Mouse (Mus musculus) heart, adult 2 months (tissue): ENCODE measurements around the gene Crabp1. TPM values are rescaled to one million over a fixed set of nuclear protein-coding genes. Genes with fewer than 3 reads are reported as not detected.

ENCODE experiments used
- DNase-seq, 2 experiments: peaks; one replicate each; pipeline ENCODE4 v3.0.0; 2021
- H3K27ac ChIP-seq: fragments of 200-600 bp; 2 replicates; pipeline ENCODE4 v1.8.1; 2022
- H3K27me3 ChIP-seq: fragments of 200-500 bp; 2 replicates; pipeline ENCODE4 v1.6.1; 2012; ENCODE audit warnings: mild to moderate bottlenecking, low read length, inconsistent platforms, mixed read lengths; ENCODE audit not compliant: control insufficient read depth, insufficient read depth
- H3K36me3 ChIP-seq: fragments of 200-500 bp; 2 replicates; pipeline ENCODE4 v1.6.1; 2012; ENCODE audit warnings: low read length, inconsistent platforms; ENCODE audit not compliant: control insufficient read depth, insufficient read depth
- H3K4me1 ChIP-seq: fragments of 200-500 bp; 2 replicates; pipeline ENCODE4 v1.6.1; 2011; ENCODE audit warnings: low read length; ENCODE audit not compliant: control insufficient read depth, insufficient read depth
- H3K4me3 ChIP-seq: fragments of 200-600 bp; 2 replicates; pipeline ENCODE4 v1.8.1; 2022
- H3K79me2 ChIP-seq: fragments of 200-500 bp; replicated peaks from 2 replicates; pipeline ENCODE4 v1.6.1; 2012; ENCODE audit warnings: mild to moderate bottlenecking, inconsistent platforms, low read length, moderate library complexity, mixed read lengths; ENCODE audit not compliant: control insufficient read depth, insufficient read depth
- H3K9ac ChIP-seq: fragments of 200-500 bp; 2 replicates; pipeline ENCODE4 v1.6.1; 2012; ENCODE audit warnings: low read depth, mild to moderate bottlenecking, control low read depth, inconsistent platforms, low read length, mixed read lengths
- CTCF ChIP-seq: fragments of 200-600 bp; IDR thresholded peaks from 2 replicates; pipeline ENCODE4 v1.8.1; 2022; ENCODE audit warnings: antibody characterized with exemption, mild to moderate bottlenecking, moderate library complexity
- EP300 ChIP-seq: fragments of 200-500 bp; IDR thresholded peaks from 2 replicates; pipeline ENCODE4 v1.6.1; 2011; ENCODE audit warnings: low read depth, low read length, control low read depth; ENCODE audit not compliant: insufficient read depth
- POLR2A ChIP-seq: fragments of 200-500 bp; IDR thresholded peaks from 2 replicates; pipeline ENCODE4 v1.6.1; 2011; ENCODE audit warnings: mild to moderate bottlenecking, low read depth, low read length, control low read depth; ENCODE audit not compliant: insufficient read depth
- WGBS: fragments of 180-500 bp; shearing (Covaris S2); methylation state at CpG from one replicate; pipeline ENCODE4 v1.1.7; 2018; 5-methylcytosine and 5-hydroxymethylcytosine counted together
- intact Hi-C: fragments of 180-260 bp; cut with DNase I; formaldehyde crosslinking; loops from one replicate; pipeline ENCODE4 v1.15.1; 2025
- polyA plus RNA-seq: library from polyadenylated mRNA; depleted of rRNA; stranded (reverse); fragments of >200 nt; gene quantifications from 2 replicates; pipeline ENCODE4 v1.2.3, GENCODE M21; 2012
- total RNA-seq, 2 experiments: library from RNA; stranded (reverse); gene quantifications; 2 replicates each; pipeline ENCODE4 v1.2.3; 2021

Gene Crabp1
- total and polyA plus RNA-seq, 3 experiments: not detected

- Histone ChIP-seq H3K4me3 (no peak overlapping the region), H3K4me1 (peaks cover 2% of the 10 kb centered on the region; the same call in 1 of the 2 replicates), H3K9ac (no peak overlapping the region), H3K36me3 (no peaks in the 10 kb centered on the region), H3K27ac (no peak overlapping the region), H3K27me3 (no peaks in the 10 kb centered on the region), H3K79me2 (no peaks in the 10 kb centered on the region)
- TF ChIP-seq CTCF (no peak), EP300 (no peak), POLR2A (no peak)
- intact Hi-C loops: no loop called here
- no peak for DNase-seq
- 54% methylated on average over 10 of the region's 10 CpGs for WGBS
These were observed 37.0 kb downstream of the Crabp1 start for GRCm38 (mm10) chr9:54801460-54801961.

- intact Hi-C loops: no loop called here
- Histone ChIP-seq H3K27ac (no peak overlapping the region), H3K9ac (no peak overlapping the region), H3K27me3 (no peaks in the 10 kb centered on the region), H3K4me3 (no peak overlapping the region), H3K36me3 (no peaks in the 10 kb centered on the region), H3K79me2 (no peaks in the 10 kb centered on the region), H3K4me1 (peaks cover 2% of the 10 kb centered on the region; the same call in 1 of the 2 replicates)
- no peak for TF ChIP-seq CTCF
- TF ChIP-seq POLR2A: no peak
- no peak for TF ChIP-seq EP300
- WGBS: 66% methylated on average over 6 of the region's 6 CpGs
- no peak for DNase-seq
These were observed 38.5 kb downstream of the Crabp1 start for GRCm38 (mm10) chr9:54802749-54803679.

GRCm38 (mm10) chr9:54804351-54804750 lies 39.8 kb downstream of the Crabp1 start:
- H3K9ac ChIP-seq: no peak overlapping the region
- intact Hi-C loops: no loop called here
- peak in 1 of 2 experiments; percentile 44 for DNase-seq

DNA sequence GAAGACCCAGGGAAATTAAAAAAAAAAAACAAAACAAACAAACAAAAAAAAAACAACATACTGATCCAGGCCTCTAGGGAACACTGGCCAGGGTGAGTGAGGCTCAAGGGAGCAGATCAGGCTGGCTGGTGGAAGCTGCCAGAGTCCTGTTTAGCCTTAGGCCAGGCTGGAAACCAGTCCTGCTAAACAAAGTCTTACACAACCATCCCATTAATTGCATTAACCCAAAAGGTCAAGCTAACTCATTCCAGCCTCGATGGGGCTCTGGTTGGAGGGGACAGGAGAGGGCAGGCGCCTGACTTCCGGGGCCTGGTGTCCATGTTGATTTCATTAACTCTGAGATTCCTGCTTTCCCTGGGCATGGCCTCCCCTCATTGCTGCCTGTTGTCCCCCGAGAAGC lies 43.2 kb downstream of the Crabp1 start:
- TF ChIP-seq POLR2A: no peak
- no peak for TF ChIP-seq CTCF
- no peak for TF ChIP-seq EP300
- intact Hi-C loops: no loop called here
- no peak for DNase-seq
- H3K36me3 ChIP-seq: no peaks in the 10 kb centered on the region
- no peak overlapping the region for H3K4me3 ChIP-seq
- WGBS: 70% methylated on average over 4 of the region's 4 CpGs
- no peaks in the 10 kb centered on the region for H3K79me2 ChIP-seq
- H3K9ac ChIP-seq: no peak overlapping the region
- no peak overlapping the region for H3K27ac ChIP-seq
- no peaks in the 10 kb centered on the region for H3K27me3 ChIP-seq
- H3K4me1 ChIP-seq: peaks cover 2% of the 10 kb centered on the region; the same call in 1 of the 2 replicates

More at GRCm38 (mm10) chr9:54804351-54804750, 39.8 kb downstream of the Crabp1 start:
- Histone ChIP-seq H3K4me3 (no peak overlapping the region), H3K27ac (no peak overlapping the region), H3K36me3 (no peaks in the 10 kb centered on the region), H3K27me3 (no peaks in the 10 kb centered on the region), H3K4me1 (peaks cover 2% of the 10 kb centered on the region; the same call in 1 of the 2 replicates), H3K79me2 (no peaks in the 10 kb centered on the region)
- TF ChIP-seq POLR2A (no peak), EP300 (no peak), CTCF (no peak)
- WGBS: 52% methylated on average over 5 of the region's 5 CpGs

DNA sequence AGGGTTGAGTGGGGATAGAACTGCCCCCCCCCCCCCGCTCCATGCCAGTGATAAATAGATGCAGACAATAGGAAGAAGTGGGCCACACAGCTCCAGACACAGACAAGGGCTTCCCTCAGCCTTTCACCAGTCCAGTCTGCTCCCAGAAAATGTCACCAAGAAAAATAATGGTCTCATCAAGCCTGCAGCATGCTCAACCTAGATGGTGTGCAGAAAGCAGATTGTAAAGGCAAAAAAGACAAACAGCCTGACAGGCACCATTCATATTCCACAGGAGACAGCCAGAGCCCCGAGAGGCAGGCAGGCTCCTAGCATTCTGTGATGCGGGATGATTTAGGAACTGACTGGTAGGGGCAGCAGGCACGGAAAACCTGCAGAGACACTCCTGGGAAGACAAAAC lies 45.4 kb downstream of the Crabp1 start:
- no peak for TF ChIP-seq POLR2A
- no peak overlapping the region for H3K27ac ChIP-seq
- 44% methylated on average over 4 of the region's 4 CpGs for WGBS
- no peak for DNase-seq
- H3K27me3 ChIP-seq: no peaks in the 10 kb centered on the region
- intact Hi-C loops: no loop called here
- H3K4me1 ChIP-seq: no peaks in the 10 kb centered on the region
- H3K36me3 ChIP-seq: no peaks in the 10 kb centered on the region
- no peak overlapping the region for H3K4me3 ChIP-seq
- H3K9ac ChIP-seq: no peak overlapping the region
- H3K79me2 ChIP-seq: no peaks in the 10 kb centered on the region
